Mouse (Mus musculus) heart, embryonic 14.5 days (tissue): ENCODE results near the gene Tmem51. TPM values are rescaled to one million over a fixed set of nuclear protein-coding genes. Genes with fewer than 3 reads are reported as not detected.
A peak's percentile ranks its signal among the peaks of the same experiment; 100 is the strongest.

Experiments used
- ATAC-seq: fragments of 200-750 bp; cut with Nextera tagmentation; 2 replicates; pipeline ENCODE4 v1.8.0; 2017; ENCODE audit warnings: low read depth, moderate TSS enrichment; ENCODE audit not compliant: insufficient number of reproducible peaks, insufficient read depth, low FRiP score
- H3K27ac ChIP-seq, 2 experiments: fragments of 200-500 bp in 1 of 2; fragments of 300-500 bp in 1 of 2; sonication (generic) in 1 of 2; replicated peaks in 1 of 2; 2 replicates each; pipeline ENCODE4 v1.5.1; 2012 to 2014; ENCODE audit warnings: low read depth in 2 of 2, low read length in 2 of 2, control low read depth in 1 of 2, mild to moderate bottlenecking in 1 of 2, mixed read lengths in 1 of 2; ENCODE audit not compliant: control insufficient read depth in 1 of 2, insufficient read depth in 1 of 2
- H3K27me3 ChIP-seq: fragments of 300-500 bp; sonication (generic); 2 replicates; pipeline ENCODE4 v1.6.1; 2014; ENCODE audit warnings: mild to moderate bottlenecking, low read length, control low read depth; ENCODE audit not compliant: control insufficient read depth, insufficient read depth
- H3K36me3 ChIP-seq: fragments of 300-500 bp; sonication (generic); 2 replicates; pipeline ENCODE4 v1.6.1; 2014; ENCODE audit warnings: mild to moderate bottlenecking, control low read depth, low read length, mixed read lengths; ENCODE audit not compliant: control insufficient read depth, insufficient read depth
- H3K4me1 ChIP-seq, 2 experiments: fragments of 200-500 bp in 1 of 2; fragments of 300-500 bp in 1 of 2; sonication (generic) in 1 of 2; 2 replicates each; pipeline ENCODE4 v1.6.1; 2012 to 2014; ENCODE audit warnings: low read length in 2 of 2, control low read depth in 1 of 2, mixed read lengths in 1 of 2; ENCODE audit not compliant: control insufficient read depth in 2 of 2, insufficient read depth in 2 of 2
- H3K4me2 ChIP-seq: fragments of 300-500 bp; sonication (generic); 2 replicates; pipeline ENCODE4 v1.6.1; 2014; ENCODE audit warnings: mild to moderate bottlenecking, low read length
- H3K4me3 ChIP-seq, 2 experiments: fragments of 200-500 bp in 1 of 2; fragments of 300-500 bp in 1 of 2; sonication (generic) in 1 of 2; 2 replicates each; pipeline ENCODE4 v1.5.1; 2012 to 2014; ENCODE audit warnings: low read length in 2 of 2, mild to moderate bottlenecking in 2 of 2, control low read depth in 1 of 2, low read depth in 1 of 2, moderate library complexity in 1 of 2; ENCODE audit not compliant: control insufficient read depth in 1 of 2, insufficient read depth in 1 of 2
- H3K9ac ChIP-seq: fragments of 300-500 bp; sonication (generic); 2 replicates; pipeline ENCODE4 v1.6.1; 2014; ENCODE audit warnings: mild to moderate bottlenecking, low read length
- H3K9me3 ChIP-seq: fragments of 300-500 bp; sonication (generic); 2 replicates; pipeline ENCODE4 v1.6.1; 2016; ENCODE audit warnings: low read length, control low read depth; ENCODE audit not compliant: control insufficient read depth
- WGBS: fragments of 180-500 bp; shearing (Covaris S2); extraction: QIAGEN DNeasy Blood & Tissue Kit; methylation state at CpG from one replicate; pipeline ENCODE4 v1.1.7; 2014; 5-methylcytosine and 5-hydroxymethylcytosine counted together
- polyA plus RNA-seq: library from polyadenylated mRNA; unstranded; fragments of >200 nt; fragmentation: Nextera tagmentation; extraction: Ambion mirVana; gene quantifications from 2 replicates; pipeline ENCODE4 v1.2.1, GENCODE M21; 2014

The Tmem51 gene
- polyA plus RNA-seq, 1 experiment from 2014 or later = 36.4 TPM

GRCm38 (mm10) chr4:142089966-142090365, 5.9 kb upstream of the Tmem51 start:
- Histone ChIP-seq H3K4me2 (no peak overlapping the region), H3K9me3 (no peaks in the 10 kb centered on the region), H3K27me3 (no peaks in the 10 kb centered on the region), H3K36me3 (no peaks in the 10 kb centered on the region), H3K4me3 (no peak overlapping the region), H3K27ac (no peak overlapping the region), H3K4me1 (peaks cover 7 to 9% of the 10 kb centered on the region in 2 experiments; a peak in 2 of 4 replicates), H3K9ac (no peak overlapping the region)
- 75% methylated on average over 6 of the region's 6 CpGs for WGBS
- ATAC-seq = no peak

GRCm38 (mm10) chr4:142088836-142089235, 4.7 kb upstream of the Tmem51 start:
- Histone ChIP-seq H3K4me2 (no peak overlapping the region), H3K27ac (no peak overlapping the region), H3K27me3 (no peaks in the 10 kb centered on the region), H3K9ac (no peak overlapping the region), H3K36me3 (no peaks in the 10 kb centered on the region), H3K9me3 (no peaks in the 10 kb centered on the region), H3K4me1 (peaks cover 7 to 8% of the 10 kb centered on the region in 2 experiments; a peak in 2 of 4 replicates), H3K4me3 (no peak overlapping the region)
- WGBS = 73% methylated on average over 6 of the region's 6 CpGs
- ATAC-seq = no peak

- H3K4me2 ChIP-seq = no peak overlapping the region
- H3K27me3 ChIP-seq = no peaks in the 10 kb centered on the region
- H3K36me3 ChIP-seq = no peaks in the 10 kb centered on the region
- peaks cover 8% of the 10 kb centered on the region in 2 experiments; a peak in 2 of 4 replicates for H3K4me1 ChIP-seq
- H3K27ac ChIP-seq = no peak overlapping the region
- ATAC-seq = no peak
- no peak overlapping the region for H3K9ac ChIP-seq
- H3K9me3 ChIP-seq = no peaks in the 10 kb centered on the region
- no peak overlapping the region for H3K4me3 ChIP-seq
- 66% methylated on average over 4 of the region's 4 CpGs for WGBS
Observed at GRCm38 (mm10) chr4:142088409-142088808, 4.3 kb upstream of the Tmem51 start.

- Histone ChIP-seq H3K4me3 (peak overlapping the region; percentile 76 to 91), H3K27me3 (no peaks in the 10 kb centered on the region), H3K27ac (peak overlapping the region; percentile 93 to 94), H3K4me1 (peaks cover 28 to 42% of the 10 kb centered on the region in 2 experiments), H3K9ac (peak overlapping the region; percentile 84), H3K4me2 (peak overlapping the region; percentile 72), H3K9me3 (no peaks in the 10 kb centered on the region), H3K36me3 (no peaks in the 10 kb centered on the region)
- no peak for ATAC-seq
- 6% methylated on average over 20 of the region's 20 CpGs for WGBS
Observed at GRCm38 (mm10) chr4:142084936-142085563, 946 bp upstream of the Tmem51 start.

- Histone ChIP-seq H3K4me1 (peaks cover 34 to 49% of the 10 kb centered on the region in 2 experiments), H3K9me3 (no peaks in the 10 kb centered on the region), H3K27ac (peak overlapping the region; percentile 93 to 94), H3K36me3 (no peaks in the 10 kb centered on the region), H3K4me3 (peak overlapping the region; percentile 76 to 91), H3K27me3 (no peaks in the 10 kb centered on the region), H3K4me2 (peak overlapping the region; percentile 72), H3K9ac (peak overlapping the region; percentile 84)
- peak; percentile 74 for ATAC-seq
- 0% methylated on average over 24 of the region's 29 CpGs for WGBS
Observed at GRCm38 (mm10) chr4:142083762-142084130, 358 bp downstream of the Tmem51 start.

GRCm38 (mm10) chr4:142083193-142083592, 911 bp downstream of the Tmem51 start:
- H3K4me3 ChIP-seq = peak overlapping the region; percentile 76 to 91
- WGBS = 49% methylated on average over 6 of the region's 6 CpGs
- peak overlapping the region; percentile 8 to 93; a peak in 2 of 4 replicates for H3K27ac ChIP-seq
- no peaks in the 10 kb centered on the region for H3K36me3 ChIP-seq
- H3K9ac ChIP-seq = peak overlapping the region; percentile 84
- no peaks in the 10 kb centered on the region for H3K9me3 ChIP-seq
- ATAC-seq = no peak
- peak overlapping the region; percentile 72 for H3K4me2 ChIP-seq
- H3K4me1 ChIP-seq = peaks cover 34 to 52% of the 10 kb centered on the region in 2 experiments
- no peaks in the 10 kb centered on the region for H3K27me3 ChIP-seq

- Histone ChIP-seq H3K27me3 (no peaks in the 10 kb centered on the region), H3K4me1 (peaks cover 38 to 57% of the 10 kb centered on the region in 2 experiments), H3K9ac (peak overlapping the region; percentile 84), H3K4me3 (peak overlapping the region in 1 of 2 experiments; percentile 76; a peak in 1 of 4 replicates), H3K27ac (no peak overlapping the region), H3K36me3 (no peaks in the 10 kb centered on the region), H3K9me3 (no peaks in the 10 kb centered on the region), H3K4me2 (peak overlapping the region; percentile 72)
- ATAC-seq = no peak
- 79% methylated on average over 4 of the region's 4 CpGs for WGBS
Observed at GRCm38 (mm10) chr4:142082703-142083102, 1.4 kb downstream of the Tmem51 start.
